Mouse (Mus musculus): Measurements from ENCODE around the gene Omg. TPM values are rescaled to one million over a fixed set of nuclear protein-coding genes. Genes with fewer than 3 reads are reported as not detected.

Gene Omg
- polyA plus RNA-seq, 1 experiment from 2014 or later, result 0.32 TPM

DNA sequence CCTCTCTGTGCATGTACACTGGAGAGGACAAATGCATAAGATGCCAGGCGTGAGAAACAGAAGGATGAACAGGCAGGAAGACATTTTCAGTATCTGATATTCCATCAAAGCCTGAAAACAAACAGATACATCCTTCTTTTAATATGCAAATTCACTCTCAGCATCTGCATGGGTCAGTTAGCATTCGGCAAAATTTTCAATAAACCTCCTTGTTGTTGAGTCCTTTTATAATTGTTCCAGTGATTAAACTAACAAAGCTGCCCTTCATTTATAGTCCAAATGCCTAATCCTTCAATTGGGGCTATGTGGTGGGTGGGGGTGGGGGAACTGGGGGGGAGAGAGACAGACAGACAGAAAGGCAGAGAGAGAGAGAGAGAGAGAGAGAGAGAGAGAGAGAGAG, 967 bp downstream of the Omg start:
- DNase-seq (ENCODE audit: low spot score) (no peak), ATAC-seq (ENCODE audit: low read depth) (no peak)
- Histone ChIP-seq H3K9ac (ENCODE audit: low read depth, low read length) (no peak overlapping the region), H3K4me1 (ENCODE audit: control insufficient read depth, insufficient read depth, low read length) (no peaks in the 10 kb centered on the region), H3K9me3 (ENCODE audit: control insufficient read depth, low read length) (no peaks in the 10 kb centered on the region), H3K36me3 (ENCODE audit: control insufficient read depth, insufficient read depth, low read length) (0 out of 2 replicates have a peak, but pooled peaks cover 3% of the 10 kb centered on the region), H3K4me2 (ENCODE audit: low read depth, low read length) (no peak overlapping the region), H3K4me3 (ENCODE audit: low read depth, low read length) (no peak overlapping the region), H3K27me3 (replicated peaks; ENCODE audit: control insufficient read depth, insufficient read depth, low read length) (no peaks in the 10 kb centered on the region), H3K27ac (replicated peaks; ENCODE audit: low read depth, low read length) (no peak overlapping the region)
- WGBS, result 76% methylated on average over 2 of the region's 2 CpGs

DNA sequence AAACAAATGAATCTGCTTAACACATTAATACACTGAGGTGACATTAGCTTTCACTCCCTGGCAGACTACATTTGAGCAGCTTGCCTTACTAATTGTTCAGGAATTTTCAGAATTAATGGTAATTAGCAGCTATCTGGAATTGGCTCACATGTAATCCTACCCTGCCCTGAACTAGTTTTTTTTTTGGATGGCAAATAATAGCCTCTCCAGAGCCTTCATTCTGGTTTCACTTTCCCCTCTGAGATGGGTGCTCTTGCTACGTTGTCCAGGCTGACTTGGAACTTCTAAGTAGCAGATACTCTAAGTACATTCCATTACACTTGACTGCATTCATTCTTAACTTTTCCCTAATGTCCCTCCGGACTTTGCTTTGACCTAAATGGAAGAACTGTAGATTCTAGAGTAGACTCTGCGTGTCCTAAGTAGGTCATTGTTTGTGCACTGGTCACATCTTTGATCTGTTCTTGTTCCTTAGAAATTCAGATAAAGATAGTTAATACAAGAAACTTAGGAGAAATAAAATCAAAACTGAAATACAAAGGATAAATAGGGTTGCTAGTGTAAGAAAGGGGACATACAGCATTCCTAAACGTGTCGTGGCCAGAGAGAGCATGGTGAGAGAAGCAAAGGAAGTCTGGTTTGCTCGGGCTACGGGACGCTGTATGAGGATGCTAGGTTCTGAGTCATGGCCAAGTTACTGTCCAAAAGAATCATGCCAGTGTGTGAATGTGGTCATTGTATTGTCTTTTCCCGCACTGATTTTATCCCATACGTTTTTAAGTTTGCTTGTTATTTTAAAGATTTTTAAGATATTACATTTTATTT, 8.7 kb downstream of the Omg start:
- 75% methylated on average over 10 of the region's 10 CpGs for WGBS
- ATAC-seq (ENCODE audit: low read depth) (no peak), DNase-seq (ENCODE audit: low spot score) (peak; percentile 22)
- Histone ChIP-seq H3K9me3 (ENCODE audit: control insufficient read depth, low read length) (no peaks in the 10 kb centered on the region), H3K4me3 (ENCODE audit: low read depth, low read length) (no peak overlapping the region), H3K4me1 (ENCODE audit: control insufficient read depth, insufficient read depth, low read length) (no peaks in the 10 kb centered on the region), H3K27me3 (replicated peaks; ENCODE audit: control insufficient read depth, insufficient read depth, low read length) (no peaks in the 10 kb centered on the region), H3K36me3 (ENCODE audit: control insufficient read depth, insufficient read depth, low read length) (peaks cover 10% of the 10 kb centered on the region), H3K9ac (ENCODE audit: low read depth, low read length) (no peak overlapping the region), H3K4me2 (ENCODE audit: low read depth, low read length) (no peak overlapping the region), H3K27ac (replicated peaks; ENCODE audit: low read depth, low read length) (no peak overlapping the region)

DNA sequence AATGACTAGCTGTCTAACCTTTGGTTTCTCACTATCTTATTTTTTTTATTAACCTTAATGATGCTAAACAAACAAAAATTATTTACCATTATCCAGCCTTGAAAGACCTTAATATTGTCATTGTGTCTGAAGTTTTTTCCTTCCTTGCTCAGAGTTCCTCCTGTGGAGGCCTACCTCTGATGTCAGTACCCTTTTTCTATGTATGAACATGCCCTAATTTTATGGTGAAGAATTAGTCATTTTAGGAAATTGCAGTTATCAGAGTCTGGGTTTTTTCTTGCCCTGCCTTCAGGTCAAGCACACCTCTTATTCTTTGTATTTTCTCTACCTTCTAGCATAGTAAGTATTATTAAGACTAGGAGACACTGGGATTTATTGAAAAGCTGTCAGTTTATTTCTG, 19.2 kb downstream of the Omg start:
- Histone ChIP-seq H3K9me3 (ENCODE audit: control insufficient read depth, low read length) (no peaks in the 10 kb centered on the region), H3K36me3 (ENCODE audit: control insufficient read depth, insufficient read depth, low read length) (peaks cover 29% of the 10 kb centered on the region), H3K4me3 (ENCODE audit: low read depth, low read length) (no peak overlapping the region), H3K27me3 (replicated peaks; ENCODE audit: control insufficient read depth, insufficient read depth, low read length) (no peaks in the 10 kb centered on the region), H3K4me1 (ENCODE audit: control insufficient read depth, insufficient read depth, low read length) (no peaks in the 10 kb centered on the region), H3K9ac (ENCODE audit: low read depth, low read length) (no peak overlapping the region), H3K27ac (replicated peaks; ENCODE audit: low read depth, low read length) (no peak overlapping the region), H3K4me2 (ENCODE audit: low read depth, low read length) (no peak overlapping the region)
- DNase-seq (ENCODE audit: low spot score) (no peak), ATAC-seq (ENCODE audit: low read depth) (no peak)

DNA sequence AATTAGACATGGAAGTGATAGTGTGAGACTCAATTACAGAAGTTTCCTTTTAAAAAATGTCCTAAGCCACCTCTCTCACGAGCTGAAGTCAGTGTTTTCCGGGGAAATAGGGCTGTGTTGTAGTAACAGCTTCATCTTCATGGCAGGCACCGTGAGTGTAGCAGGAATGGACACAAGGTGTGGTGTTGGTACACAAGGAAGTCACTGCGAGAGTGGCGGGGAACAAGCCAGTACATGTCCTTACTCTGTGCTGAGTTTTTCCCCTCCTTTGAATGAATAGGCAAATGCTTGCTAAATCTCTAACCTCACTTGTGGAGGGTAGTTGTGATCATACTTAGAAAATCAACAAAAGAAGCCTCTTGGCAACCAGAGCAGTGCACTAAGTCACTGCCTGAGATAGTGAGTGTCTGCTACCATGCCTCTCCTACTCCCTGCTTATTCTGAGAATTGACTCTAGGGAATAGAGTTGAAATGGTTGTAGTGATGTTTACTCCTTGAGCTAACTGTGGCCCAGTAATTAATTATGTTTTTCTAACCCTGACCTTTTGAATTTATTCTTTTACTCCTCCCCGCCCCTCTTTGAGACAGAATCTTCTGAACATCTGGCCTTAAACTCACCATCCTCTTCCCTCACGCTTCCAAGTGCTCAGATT, 19.9 kb downstream of the Omg start:
- H3K27ac ChIP-seq (replicated peaks; ENCODE audit: low read depth, low read length), result no peak overlapping the region
- no peaks in the 10 kb centered on the region for H3K9me3 ChIP-seq (ENCODE audit: control insufficient read depth, low read length)
- no peak overlapping the region for H3K4me3 ChIP-seq (ENCODE audit: low read depth, low read length)
- H3K36me3 ChIP-seq (ENCODE audit: control insufficient read depth, insufficient read depth, low read length), result peaks cover 33% of the 10 kb centered on the region
- H3K9ac ChIP-seq (ENCODE audit: low read depth, low read length), result no peak overlapping the region
- no peaks in the 10 kb centered on the region for H3K27me3 ChIP-seq (replicated peaks; ENCODE audit: control insufficient read depth, insufficient read depth, low read length)
- DNase-seq (ENCODE audit: low spot score) (peak; percentile 53), ATAC-seq (ENCODE audit: low read depth) (no peak)
- 59% methylated on average over 7 of the region's 7 CpGs for WGBS
- no peaks in the 10 kb centered on the region for H3K4me1 ChIP-seq (ENCODE audit: control insufficient read depth, insufficient read depth, low read length)
- H3K4me2 ChIP-seq (ENCODE audit: low read depth, low read length), result no peak overlapping the region

DNA sequence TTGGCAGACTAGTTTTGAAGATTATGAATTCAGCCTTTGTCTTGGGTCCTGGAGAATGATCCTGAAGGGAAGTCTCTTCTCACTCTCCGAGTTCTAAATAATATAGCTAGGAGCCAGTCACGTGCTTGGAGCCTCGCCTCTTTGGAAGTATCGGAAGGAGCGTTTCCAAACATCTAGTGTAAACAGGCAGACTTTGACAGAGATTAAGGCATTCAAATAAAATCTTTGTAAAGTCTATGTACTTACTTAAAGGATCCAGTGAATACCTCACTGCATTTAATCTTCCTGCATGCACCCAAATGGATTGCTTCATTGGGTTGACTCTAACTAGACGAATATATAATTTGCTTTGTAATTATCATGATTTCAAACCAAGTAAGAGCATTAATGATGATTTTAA, 20.5 kb downstream of the Omg start:
- no peak overlapping the region for H3K9ac ChIP-seq (ENCODE audit: low read depth, low read length)
- ATAC-seq (ENCODE audit: low read depth) (no peak), DNase-seq (ENCODE audit: low spot score) (no peak)
- no peaks in the 10 kb centered on the region for H3K27me3 ChIP-seq (replicated peaks; ENCODE audit: control insufficient read depth, insufficient read depth, low read length)
- WGBS, result 85% methylated on average over 6 of the region's 6 CpGs
- peaks cover 38% of the 10 kb centered on the region for H3K36me3 ChIP-seq (ENCODE audit: control insufficient read depth, insufficient read depth, low read length)
- no peaks in the 10 kb centered on the region for H3K9me3 ChIP-seq (ENCODE audit: control insufficient read depth, low read length)
- H3K27ac ChIP-seq (replicated peaks; ENCODE audit: low read depth, low read length), result no peak overlapping the region
- no peaks in the 10 kb centered on the region for H3K4me1 ChIP-seq (ENCODE audit: control insufficient read depth, insufficient read depth, low read length)
- no peak overlapping the region for H3K4me2 ChIP-seq (ENCODE audit: low read depth, low read length)
- H3K4me3 ChIP-seq (ENCODE audit: low read depth, low read length), result no peak overlapping the region

DNA sequence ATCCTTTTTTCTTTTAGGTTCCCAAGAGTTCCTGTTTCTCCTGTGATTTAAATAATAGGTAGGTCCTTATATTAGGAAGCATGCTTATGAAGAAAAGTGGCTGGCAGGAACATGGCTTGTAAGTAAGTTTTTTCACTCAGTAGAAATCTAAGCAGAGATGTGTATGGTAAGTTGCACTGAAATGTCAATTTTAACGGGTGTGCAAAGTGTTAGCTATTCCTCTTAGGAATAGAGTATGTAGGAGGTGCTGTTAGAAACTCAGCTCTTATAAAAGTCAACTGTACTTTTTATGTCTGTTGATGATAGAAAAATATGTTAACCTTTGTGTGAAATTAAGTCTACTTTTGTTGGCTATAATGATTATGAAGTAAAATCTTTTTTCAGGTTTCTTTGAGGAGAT, 35.8 kb downstream of the Omg start:
- H3K27ac ChIP-seq (replicated peaks; ENCODE audit: low read depth, low read length), result no peak overlapping the region
- DNase-seq (ENCODE audit: low spot score) (no peak), ATAC-seq (ENCODE audit: low read depth) (no peak)
- H3K9me3 ChIP-seq (ENCODE audit: control insufficient read depth, low read length), result no peaks in the 10 kb centered on the region
- no peak overlapping the region for H3K9ac ChIP-seq (ENCODE audit: low read depth, low read length)
- WGBS, result 67% methylated on average over 1 of the region's 1 CpGs
- no peak overlapping the region for H3K4me3 ChIP-seq (ENCODE audit: low read depth, low read length)
- peaks cover 55% of the 10 kb centered on the region for H3K36me3 ChIP-seq (ENCODE audit: control insufficient read depth, insufficient read depth, low read length)
- no peaks in the 10 kb centered on the region for H3K27me3 ChIP-seq (replicated peaks; ENCODE audit: control insufficient read depth, insufficient read depth, low read length)
- H3K4me2 ChIP-seq (ENCODE audit: low read depth, low read length), result no peak overlapping the region
- H3K4me1 ChIP-seq (ENCODE audit: control insufficient read depth, insufficient read depth, low read length), result no peaks in the 10 kb centered on the region

DNA sequence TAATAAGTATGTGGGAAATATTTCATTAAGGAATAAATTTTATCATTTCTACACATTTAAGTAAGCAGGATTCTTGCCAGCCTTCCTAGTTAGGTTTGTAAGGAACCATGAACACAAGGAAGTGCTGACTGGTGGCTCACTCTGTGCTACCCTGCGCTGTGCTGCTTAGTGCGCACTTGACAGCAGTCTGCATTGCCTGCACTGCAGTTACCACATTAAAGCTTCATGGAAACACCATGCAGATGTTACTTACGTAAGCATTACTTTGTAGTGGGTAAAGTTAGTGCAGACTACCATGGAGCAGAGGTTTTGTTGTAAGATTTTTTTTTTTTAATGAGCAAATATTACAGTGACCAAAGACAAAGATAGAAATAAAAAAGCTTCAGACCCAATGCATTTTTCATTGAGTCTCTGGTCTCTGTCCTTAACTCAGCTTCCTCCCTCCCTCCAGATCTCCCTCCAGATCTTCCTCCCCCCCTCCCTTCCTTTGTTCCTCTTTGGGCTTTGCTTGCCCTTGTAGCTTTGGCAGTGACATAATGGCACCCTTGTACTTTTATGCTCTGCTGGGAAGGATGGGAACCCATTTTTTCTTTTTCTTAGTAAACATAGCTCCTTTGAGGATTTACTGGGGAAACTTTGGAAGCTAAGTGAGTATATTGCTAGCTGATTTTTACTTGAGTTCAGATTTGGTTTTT, 43.0 kb downstream of the Omg start:
- Histone ChIP-seq H3K4me1 (ENCODE audit: control insufficient read depth, insufficient read depth, low read length) (no peaks in the 10 kb centered on the region), H3K36me3 (ENCODE audit: control insufficient read depth, insufficient read depth, low read length) (peaks cover 58% of the 10 kb centered on the region), H3K27ac (replicated peaks; ENCODE audit: low read depth, low read length) (no peak overlapping the region), H3K9me3 (ENCODE audit: control insufficient read depth, low read length) (no peaks in the 10 kb centered on the region), H3K4me2 (ENCODE audit: low read depth, low read length) (no peak overlapping the region), H3K27me3 (replicated peaks; ENCODE audit: control insufficient read depth, insufficient read depth, low read length) (no peaks in the 10 kb centered on the region), H3K9ac (ENCODE audit: low read depth, low read length) (no peak overlapping the region), H3K4me3 (ENCODE audit: low read depth, low read length) (no peak overlapping the region)
- DNase-seq (ENCODE audit: low spot score), result peak; percentile 9
- 74% methylated on average over 3 of the region's 3 CpGs for WGBS
- ATAC-seq (ENCODE audit: low read depth), result no peak

DNA sequence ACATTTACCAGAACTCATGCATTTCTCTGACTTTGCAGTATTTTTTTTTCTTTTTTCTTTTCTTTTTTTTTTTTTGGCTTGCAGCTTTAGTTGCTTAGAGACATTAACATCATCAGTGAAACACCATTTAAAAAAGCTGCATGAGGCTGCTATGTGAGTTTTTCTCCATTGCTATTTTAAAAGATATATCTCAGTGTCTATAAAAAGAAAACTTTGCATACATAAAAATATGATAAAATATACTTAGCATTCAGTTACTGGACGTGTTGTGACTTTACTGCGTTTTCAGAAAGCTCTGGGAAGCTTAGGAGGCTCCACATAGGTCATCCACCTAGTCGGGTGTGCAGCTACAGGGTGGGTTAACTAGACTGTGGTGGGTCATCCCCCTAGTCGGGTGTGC, 44.0 kb downstream of the Omg start:
- H3K4me3 ChIP-seq (ENCODE audit: low read depth, low read length), result no peak overlapping the region

More for the DNA sequence above, 44.0 kb downstream of the Omg start:
- no peak for DNase-seq (ENCODE audit: low spot score)
- H3K36me3 ChIP-seq (ENCODE audit: control insufficient read depth, insufficient read depth, low read length), result peaks cover 60% of the 10 kb centered on the region
- no peaks in the 10 kb centered on the region for H3K27me3 ChIP-seq (replicated peaks; ENCODE audit: control insufficient read depth, insufficient read depth, low read length)
- H3K27ac ChIP-seq (replicated peaks; ENCODE audit: low read depth, low read length), result no peak overlapping the region
- ATAC-seq (ENCODE audit: low read depth), result no peak
- H3K4me2 ChIP-seq (ENCODE audit: low read depth, low read length), result no peak overlapping the region
- H3K9me3 ChIP-seq (ENCODE audit: control insufficient read depth, low read length), result no peaks in the 10 kb centered on the region
- WGBS, result 91% methylated on average over 4 of the region's 4 CpGs
- no peaks in the 10 kb centered on the region for H3K4me1 ChIP-seq (ENCODE audit: control insufficient read depth, insufficient read depth, low read length)
- H3K9ac ChIP-seq (ENCODE audit: low read depth, low read length), result no peak overlapping the region
